Mouse (Mus musculus) B cell, adult 67 days (primary cell): Measurements from ENCODE around the gene Tceal8. TPM values are rescaled to one million over a fixed set of nuclear protein-coding genes. Genes with fewer than 3 reads are reported as not detected.

Source experiments
- total RNA-seq, 2 experiments: library from RNA; stranded (reverse); gene quantifications; 4 replicates each; pipeline ENCODE4 v1.2.4; 2023

The Tceal8 gene
- total RNA-seq: 1 to 10 TPM; 2.5 to 2.6 TPM

GRCm38 (mm10) chrX:136172118-136172551 lies at the start of gene Tceal8:
TSS of gene Tceal8 (minus strand) at chrX:136172342.

DNA sequence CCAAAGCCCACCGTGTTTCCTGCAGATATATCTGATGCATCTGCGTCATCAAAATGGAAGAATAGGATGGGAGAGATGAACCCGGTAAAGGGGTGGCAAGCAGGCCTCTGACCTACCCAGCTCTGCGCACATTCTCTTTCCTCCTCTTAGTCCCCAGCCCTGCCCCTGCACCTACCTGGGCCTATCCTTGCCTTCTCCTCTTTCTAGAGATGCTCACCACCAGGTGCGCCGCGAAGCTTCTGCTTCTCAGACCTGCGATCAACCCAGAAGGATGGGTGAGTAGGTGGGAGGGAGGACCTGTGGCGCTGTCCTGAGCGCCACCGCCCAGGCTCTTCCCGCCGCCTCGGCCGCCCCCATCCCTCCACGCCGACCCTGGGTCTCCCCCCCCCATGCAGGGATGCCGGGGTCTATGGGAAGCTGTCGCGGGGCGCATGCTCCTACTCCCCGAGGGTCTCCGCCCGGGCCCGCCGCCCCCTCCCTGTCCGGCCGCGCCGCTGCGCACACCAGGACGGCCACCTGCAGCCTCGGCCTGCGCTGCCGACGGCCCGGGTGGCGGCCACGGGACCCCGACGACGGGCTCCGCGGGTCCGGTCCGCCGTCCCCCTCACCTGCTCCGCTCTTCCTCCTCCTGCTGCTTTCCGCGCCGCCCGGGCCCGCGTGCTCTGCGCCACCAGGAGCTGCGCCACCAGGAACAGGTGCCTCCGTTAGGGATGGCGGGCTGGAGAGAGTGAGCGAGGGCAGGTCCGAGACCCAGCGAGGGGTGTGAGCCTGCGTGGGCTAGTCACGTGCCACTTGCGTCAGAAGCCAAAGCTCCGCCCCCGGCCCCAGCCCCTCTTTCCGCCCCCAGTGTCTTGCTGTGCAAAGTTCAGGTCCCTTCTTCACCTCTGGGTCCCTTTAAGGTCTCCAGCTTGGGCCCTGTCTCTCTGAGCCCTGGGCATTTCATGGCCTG lies 42.9 kb upstream of the Tceal8 start, which contains the start of the genes Tceal7 and Bex1:
TSS of gene Tceal7 (plus strand) at position 51 of the 949 bp plus-strand sequence.
TSS of gene Bex1 (minus strand) at position 785 of the 949 bp plus-strand sequence.

GRCm38 (mm10) chrX:136203664-136204066 lies 31.5 kb upstream of the Tceal8 start, which contains the start of gene Tceal5:
TSS of gene Tceal5 (minus strand) at chrX:136203876.

DNA sequence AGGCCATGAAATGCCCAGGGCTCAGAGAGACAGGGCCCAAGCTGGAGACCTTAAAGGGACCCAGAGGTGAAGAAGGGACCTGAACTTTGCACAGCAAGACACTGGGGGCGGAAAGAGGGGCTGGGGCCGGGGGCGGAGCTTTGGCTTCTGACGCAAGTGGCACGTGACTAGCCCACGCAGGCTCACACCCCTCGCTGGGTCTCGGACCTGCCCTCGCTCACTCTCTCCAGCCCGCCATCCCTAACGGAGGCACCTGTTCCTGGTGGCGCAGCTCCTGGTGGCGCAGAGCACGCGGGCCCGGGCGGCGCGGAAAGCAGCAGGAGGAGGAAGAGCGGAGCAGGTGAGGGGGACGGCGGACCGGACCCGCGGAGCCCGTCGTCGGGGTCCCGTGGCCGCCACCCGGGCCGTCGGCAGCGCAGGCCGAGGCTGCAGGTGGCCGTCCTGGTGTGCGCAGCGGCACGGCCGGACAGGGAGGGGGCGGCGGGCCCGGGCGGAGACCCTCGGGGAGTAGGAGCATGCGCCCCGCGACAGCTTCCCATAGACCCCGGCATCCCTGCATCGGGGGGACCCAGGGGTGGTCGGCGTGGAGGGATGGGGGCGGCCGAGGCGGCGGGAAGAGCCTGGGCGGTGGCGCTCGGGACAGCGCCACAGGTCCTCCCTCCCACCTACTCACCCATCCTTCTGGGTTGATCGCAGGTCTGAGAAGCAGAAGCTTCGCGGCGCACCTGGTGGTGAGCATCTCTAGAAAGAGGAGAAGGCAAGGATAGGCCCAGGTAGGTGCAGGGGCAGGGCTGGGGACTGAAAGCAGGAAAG lies 33.1 kb downstream of the Tceal8 start, which contains the start of gene Bex4:
TSS of gene Bex4 (plus strand) at position 170 of the 813 bp plus-strand sequence.

Other genes with a start within 250 kb of the Tceal8 start
- gene Arxes2, start 178.5 kb downstream of the Tceal8 start, total RNA-seq: under 1 TPM in 1 of 2 experiments, not detected in 1; 0.36 TPM
- not detected for gene Arxes1, start 139.0 kb downstream of the Tceal8 start, total RNA-seq
- gene Bex2, start 104.1 kb downstream of the Tceal8 start, total RNA-seq: not detected
- not detected for gene Nxf3, start 87.1 kb downstream of the Tceal8 start, total RNA-seq
- not detected for gene Bex4, start 33.3 kb downstream of the Tceal8 start, total RNA-seq
- not detected for gene Tceal5, start 31.5 kb upstream of the Tceal8 start, total RNA-seq
- gene Tceal7, start 42.4 kb upstream of the Tceal8 start, total RNA-seq: not detected
- 1 to 10 TPM; 1.6 to 2.4 TPM for gene Bex1, start 43.2 kb upstream of the Tceal8 start, total RNA-seq
- gene Tceal9, start 72.7 kb upstream of the Tceal8 start, total RNA-seq: 10 to 100 TPM; 49.5 to 54.5 TPM
- gene Bex3, start 97.9 kb upstream of the Tceal8 start, total RNA-seq: 10 to 100 TPM; 54.6 to 74.3 TPM